Mouse (Mus musculus) v-Abl transformed pro-B cells (cell line): ENCODE measurements around the gene Smarcc1.

ENCODE experiments used
- in situ Hi-C, 2 experiments: fragments of 400-800 bp; cut with MboI; formaldehyde crosslinking; loops; one replicate each; pipeline ENCODE4 v1.15.1; 2025; ENCODE audit not compliant: unreplicated experiment in 2 of 2

The Smarcc1 gene

DNA sequence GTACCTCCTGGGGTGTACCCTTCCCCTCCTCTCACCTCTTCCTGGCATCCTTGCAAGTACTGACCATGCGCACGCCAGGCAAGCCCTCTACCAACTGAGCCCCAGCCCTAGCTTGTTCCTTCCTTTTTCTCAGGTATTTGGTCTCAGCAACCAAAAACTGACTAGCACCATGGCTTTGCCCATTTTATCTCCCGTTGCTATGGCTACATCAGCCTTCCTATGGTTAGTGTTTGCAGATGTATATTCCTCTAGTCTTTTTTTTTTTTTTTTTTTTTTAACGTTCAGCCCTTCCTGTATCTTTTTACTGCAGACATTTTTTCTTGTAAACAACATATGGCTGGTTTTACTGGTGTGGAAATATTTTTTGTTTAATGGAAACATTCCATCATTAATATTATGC, 156.0 kb downstream of the Smarcc1 start:
- in situ Hi-C loops, result no loop called here

GRCm38 (mm10) chr9:110275882-110276281, 158.4 kb downstream of the Smarcc1 start:
- in situ Hi-C loops, result loop anchor here in 1 of 2 experiments (25.0 kb wide), 2 partner anchors 864 to 1139 kb away; partner anchors contain the start of gene Fbxw22

DNA sequence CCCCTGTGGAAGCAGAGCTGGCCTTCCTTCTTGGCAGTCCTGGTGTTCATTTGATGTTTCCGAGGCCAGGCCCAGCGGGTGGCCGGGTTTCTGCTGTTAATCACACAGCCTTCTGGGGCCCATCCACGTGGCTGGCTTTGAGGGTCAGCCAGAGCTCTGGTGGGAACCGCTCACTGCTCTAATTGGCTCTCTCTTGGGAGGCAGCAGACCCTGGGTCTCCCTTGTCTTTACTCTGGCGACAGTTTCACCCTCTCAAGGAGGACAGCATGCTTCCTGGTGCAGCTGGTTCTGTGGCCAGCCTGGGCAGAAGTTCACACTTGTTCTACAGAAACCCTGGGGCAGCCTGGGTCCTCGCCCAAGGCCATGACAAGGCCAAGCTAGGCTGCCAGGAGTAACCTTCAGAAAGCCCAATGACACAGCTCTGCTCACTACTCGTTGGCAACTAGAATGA, 159.9 kb downstream of the Smarcc1 start:
- in situ Hi-C loops, result loop anchor here in 1 of 2 experiments (25.0 kb wide), 2 partner anchors 865 to 1140 kb away; partner anchors contain the start of gene Fbxw22

DNA sequence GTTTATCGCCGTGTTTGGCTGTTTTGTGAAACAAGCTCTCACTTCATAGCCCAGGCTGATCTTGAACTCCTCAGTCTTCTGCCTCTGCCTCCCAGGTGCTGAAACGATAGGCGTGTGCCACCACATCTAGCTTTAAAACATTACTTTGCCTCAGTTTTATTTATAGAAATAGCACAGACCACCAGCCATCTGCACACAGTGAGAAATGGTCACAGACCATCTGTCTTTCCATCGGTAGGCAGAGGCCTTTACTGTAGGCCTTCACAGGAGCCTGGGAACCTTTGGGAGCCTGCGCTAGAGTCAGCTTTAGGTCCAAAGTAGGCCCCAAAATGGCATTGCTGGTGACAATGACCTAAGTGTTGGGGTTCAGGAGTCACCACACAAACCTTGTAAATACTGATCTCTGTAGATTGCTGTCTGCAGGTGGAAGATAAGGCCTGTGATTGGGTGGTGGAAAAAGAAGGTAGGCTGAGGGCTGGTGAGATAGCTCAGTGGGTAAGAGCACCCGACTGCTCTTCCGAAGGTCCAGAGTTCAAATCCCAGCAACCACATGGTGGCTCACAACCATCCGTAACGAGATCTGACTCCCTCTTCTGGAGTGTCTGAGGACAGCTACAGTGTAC, 166.7 kb downstream of the Smarcc1 start:
- in situ Hi-C loops, result loop anchor here in 1 of 2 experiments (25.0 kb wide), 2 partner anchors 872 to 1147 kb away; partner anchors contain the start of gene Fbxw22

- in situ Hi-C loops, result loop anchor here in 1 of 2 experiments (25.0 kb wide), 2 partner anchors 875 to 1150 kb away; partner anchors contain the start of gene Fbxw22
Measured at GRCm38 (mm10) chr9:110287321-110287924, 169.9 kb downstream of the Smarcc1 start.
